Mouse (Mus musculus) ES-CJ7 (cell line): Measurements from ENCODE around the gene Omp.

ENCODE experiments used
- DNase-seq: peaks from one replicate; pipeline ENCODE4 v3.0.0; 2011; ENCODE audit warnings: low read depth, low spot score

The Omp gene

DNA sequence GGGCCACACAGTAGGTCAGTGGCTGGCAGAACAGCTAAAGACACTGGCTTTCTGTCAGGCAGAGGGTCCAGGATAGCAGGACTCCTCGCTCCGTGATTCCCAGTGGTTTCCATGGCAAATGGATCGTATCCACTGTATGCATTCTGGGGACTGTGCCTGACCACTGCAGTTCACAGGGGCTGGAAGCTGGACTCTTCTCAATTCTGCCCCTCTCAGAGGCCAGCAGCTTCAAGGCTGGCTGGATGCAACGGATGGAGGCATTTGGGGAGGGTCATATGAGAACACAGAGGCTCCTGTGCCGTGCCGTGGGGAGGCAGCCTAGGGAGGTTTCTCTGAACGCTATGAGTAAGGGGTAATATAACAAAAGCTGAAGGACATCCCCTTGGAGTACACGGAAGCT is 3.1 kb downstream of the Omp start:
- no peak for DNase-seq

DNA sequence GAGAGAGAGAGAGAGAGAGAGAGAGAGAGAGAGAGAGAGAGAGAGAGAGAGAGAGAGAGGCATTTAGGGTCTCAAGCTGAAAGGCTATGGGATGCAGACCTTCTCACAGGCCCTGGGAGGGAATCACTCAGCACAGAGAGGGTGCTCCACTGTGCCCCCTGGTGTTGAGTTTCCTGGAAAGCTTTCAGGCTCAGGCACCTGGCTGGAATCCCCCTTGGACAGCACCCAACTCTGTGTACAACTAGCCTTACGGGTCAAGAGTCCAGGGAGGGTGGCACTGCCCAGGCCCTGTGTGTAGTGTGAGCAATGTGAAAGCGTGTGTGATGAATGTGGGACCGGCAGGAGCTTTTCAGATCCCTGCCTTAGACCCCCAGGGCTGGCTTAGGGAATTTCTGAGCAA is 4.1 kb downstream of the Omp start:
- peak; percentile 48 for DNase-seq

DNA sequence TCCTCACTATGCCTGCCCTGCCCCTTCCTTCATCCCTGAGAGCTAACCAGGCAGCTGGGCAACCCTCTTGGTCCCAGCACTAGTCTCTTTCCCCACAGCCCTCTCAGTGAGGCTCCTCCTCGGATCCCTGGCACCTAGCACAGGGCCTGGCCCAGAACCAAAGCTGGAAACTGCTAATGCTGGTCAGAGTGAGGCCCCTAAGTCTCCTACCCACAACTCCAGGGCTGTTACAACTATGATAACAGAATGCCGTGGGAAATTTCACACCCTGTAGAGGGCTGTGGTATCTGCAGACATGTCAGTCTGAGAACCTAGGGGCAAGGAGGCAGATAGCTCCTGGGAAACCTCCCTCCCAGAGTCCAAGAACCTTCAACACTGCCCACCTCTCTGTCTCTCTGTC is 4.7 kb downstream of the Omp start:
- no peak for DNase-seq

DNA sequence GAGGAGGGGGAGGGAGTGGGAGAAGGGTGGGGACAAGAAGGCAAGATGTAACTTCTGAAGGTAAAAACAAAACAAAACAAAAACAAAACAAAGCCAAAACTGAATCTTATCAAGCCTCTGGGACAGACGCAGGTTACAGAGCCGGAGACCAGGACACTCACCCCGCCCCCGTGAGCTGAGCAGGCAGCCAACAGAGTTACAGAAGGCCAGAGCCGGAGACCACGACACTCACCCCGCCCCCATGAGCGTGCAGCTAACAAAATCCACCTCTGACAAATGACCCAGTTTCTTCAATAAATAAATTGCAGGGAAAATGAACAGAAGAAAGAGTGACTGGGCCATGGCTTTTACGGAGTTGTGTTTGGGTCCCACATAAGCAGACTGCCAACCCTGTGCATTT is 6.1 kb downstream of the Omp start:
- no peak for DNase-seq

DNA sequence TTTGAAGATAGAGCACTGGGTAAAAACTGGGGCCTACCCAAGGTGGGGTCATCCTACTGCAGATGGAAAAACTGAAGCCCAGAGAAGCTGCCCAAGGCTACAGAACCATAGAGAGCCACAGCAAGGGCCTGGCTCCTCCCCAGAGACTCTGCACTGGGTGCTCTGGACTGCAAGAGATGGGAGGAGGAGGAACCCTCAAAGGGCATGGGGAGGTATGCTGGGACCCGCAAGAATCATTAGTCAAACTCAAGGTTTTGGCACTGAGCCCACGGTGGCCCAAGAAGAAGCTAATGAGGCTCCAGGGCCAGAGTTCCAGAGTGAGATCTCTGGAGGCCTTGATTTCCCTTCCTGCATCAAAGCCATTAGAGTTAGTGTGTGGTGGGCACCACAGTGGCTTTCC is 7.3 kb downstream of the Omp start:
- no peak for DNase-seq

DNA sequence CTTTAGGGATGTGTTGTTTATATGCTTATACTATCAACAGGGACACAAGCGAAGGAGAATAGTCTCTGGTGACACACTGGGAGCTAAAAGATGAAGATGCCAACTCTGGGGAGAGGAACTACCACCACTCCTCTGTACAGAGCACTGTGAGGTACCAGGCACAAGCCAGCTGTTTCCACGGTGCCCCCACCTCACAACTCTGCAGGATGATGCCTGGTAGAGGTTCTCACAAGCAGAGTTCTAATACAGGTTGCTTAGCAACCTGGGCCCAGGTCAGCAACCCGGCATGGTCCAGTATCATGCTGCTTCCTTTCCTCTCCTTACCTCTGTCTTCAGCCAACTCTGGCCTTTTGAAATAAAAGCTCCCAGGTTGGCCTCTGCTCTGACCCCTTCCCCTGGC is 7.7 kb downstream of the Omp start:
- DNase-seq = no peak

DNA sequence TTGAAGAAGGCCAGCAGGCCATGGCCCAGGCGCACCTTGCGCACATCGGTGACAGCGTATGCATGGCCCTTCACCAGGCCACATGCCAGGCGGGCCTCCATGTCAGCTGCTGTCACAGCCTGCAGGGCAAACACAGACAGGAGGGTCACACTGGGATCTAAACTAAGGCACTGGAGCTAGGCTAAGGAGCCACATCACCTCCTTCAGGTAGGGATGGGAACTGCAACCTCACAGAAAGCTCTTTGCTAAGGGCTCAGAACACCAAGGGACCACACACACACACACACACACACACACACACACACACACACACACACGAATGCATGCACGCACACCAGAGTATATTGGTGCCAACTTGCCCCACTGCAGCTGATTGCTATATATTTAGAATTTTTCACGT is 13.6 kb downstream of the Omp start:
- peak; percentile 55 for DNase-seq

DNA sequence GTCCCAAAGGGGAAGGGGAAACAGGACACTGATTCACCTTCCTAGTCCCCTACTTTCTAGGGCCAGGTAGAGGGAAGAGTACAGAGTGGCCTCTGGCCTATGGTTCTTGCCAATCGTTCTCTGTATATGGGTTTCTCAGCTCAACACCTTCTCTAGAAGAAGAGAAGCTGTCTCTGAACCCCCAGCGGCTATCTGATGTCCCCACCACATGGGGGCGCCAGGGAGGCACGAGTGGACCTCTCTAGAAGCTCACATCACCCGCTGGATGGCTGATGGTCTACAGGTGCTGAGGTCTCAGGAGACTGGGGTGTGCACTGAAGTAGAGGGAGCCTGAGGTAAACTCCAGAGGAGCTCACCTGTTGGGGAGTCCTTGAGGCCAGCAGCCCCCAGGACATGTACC is 19.8 kb downstream of the Omp start:
- DNase-seq = peak; percentile 54

DNA sequence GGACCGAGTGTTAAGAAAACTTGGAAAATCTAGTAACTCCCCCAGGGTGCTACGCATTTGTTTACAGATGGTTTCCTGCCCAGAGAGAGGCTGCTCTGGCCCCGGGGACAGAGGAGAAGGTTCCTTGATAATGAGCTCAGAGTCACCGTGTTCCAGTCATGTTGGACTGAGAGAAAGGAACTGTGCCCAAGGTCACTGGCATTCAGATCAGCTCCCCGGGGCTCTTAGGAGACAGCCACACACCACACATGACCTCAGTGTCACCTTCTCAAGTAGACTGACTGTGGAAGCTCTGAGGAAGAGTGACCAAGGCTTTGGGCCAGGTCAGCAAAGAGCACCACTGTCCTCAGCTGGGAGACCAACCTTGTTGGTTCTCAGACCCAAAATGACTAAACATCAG is 20.6 kb downstream of the Omp start:
- no peak for DNase-seq

DNA sequence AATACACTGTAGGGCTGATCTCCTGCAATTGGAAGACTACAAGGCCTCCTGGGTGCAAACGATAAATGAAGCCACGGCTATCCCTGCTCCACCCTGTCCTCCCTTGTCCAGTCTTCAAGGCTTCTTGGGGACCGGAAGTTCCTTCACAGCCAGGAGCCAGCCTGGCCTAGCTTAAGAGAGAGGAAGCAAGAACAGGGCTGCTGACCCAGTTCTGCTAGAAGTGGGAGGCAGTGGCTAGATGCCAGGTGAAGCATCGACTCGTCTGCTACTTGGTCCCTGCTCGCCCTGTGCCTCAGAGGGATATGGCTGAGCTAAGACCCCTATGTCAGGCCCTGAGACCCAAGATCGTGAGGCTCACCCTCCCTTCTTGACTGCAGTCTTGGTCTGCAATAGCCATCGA is 23.6 kb downstream of the Omp start:
- DNase-seq = no peak

DNA sequence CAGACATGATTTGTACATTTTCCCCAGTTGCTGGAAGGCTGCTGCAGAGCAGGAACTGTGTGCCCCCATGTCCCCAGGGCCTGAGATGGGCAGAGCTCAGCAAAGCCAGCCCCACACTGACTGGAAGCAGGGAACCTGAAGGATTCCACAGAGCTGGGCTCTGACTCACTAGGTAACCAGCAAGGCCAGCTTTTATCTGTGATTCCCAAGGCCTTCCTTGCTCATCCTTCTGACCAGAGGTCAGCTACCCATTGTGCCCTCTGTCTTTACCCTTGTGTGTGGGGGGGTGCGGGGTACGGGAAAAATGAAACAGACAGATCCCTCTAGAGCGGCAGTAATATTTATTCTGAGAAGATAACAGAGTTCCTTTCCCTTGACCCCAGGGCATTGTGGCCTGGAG is 24.1 kb downstream of the Omp start:
- no peak for DNase-seq

DNA sequence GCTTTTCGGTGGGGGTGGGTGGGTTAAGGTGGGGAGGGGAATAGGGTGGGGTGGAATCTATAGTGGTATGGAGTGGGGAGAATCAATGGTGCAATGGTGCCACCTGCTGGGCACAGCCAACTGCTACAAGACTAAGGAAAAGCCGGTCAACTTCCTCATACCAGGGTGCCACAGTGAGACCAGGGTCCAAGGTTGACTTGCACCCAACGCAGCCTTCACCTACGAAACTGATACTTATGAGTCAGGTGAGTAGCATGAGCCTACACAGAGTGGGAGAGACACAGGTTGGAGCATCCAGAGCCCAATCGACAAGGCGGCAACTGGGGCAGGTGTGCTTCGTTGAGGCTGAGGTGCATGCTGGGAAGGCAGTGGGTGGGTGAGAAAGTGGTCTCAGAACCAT is 25.0 kb downstream of the Omp start:
- DNase-seq = peak; percentile 55

DNA sequence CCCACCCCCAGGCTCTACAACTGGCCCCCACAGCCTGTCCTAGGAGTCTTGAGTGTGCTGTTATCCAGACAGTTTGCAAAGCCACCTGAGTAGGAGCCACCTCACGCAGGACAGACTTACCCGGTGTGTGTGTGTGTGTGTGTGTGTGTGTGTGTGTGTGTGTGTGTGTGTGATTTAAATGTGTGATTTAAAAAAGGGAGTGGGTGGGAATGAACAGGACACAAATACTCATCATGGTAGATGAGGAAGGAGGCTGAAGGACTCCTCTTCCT is 25.4 kb downstream of the Omp start:
- DNase-seq = no peak

DNA sequence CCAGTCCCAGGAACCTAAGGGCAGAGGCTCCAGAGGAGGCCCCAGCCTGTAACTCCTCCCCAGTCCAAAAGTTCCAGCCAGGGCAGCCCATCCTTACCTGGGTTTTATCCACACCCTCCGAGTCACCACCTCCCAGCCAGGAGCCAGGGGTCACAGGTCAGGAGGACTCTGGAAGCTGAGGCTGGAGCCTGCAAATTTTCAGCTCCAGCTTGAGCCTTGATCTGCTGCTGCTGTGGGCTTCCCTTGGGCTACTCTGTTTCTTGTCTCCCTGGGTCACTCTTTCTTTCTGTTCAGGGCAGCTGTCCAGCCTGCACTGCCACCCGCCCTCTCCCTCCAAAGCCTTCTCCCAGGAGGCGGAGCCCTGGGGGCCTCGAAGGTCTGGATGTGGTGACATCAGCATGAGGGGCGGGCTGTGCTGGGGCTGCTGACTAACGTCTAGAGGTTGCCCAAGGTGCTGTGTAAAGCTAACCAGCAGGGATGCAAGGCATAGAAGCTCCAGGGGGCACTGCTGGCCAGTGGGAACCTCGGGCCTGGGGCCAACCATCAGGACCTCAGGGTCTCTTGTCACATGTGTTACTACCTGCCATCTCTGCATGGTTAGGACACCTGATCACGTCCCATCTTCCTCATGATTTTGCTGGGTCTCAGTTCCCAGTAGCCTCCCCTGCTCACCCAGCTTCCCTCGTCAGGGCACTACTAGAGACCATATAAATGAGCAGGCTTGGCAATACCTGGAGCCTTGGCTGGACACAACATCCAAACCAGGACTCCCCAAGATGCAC is 25.9 kb downstream of the Omp start, which contains the start of gene Myo7a:
Gene Myo7a (minus strand): TSS at position 346 of the 782 bp plus-strand sequence.
- DNase-seq = peak; percentile 16

DNA sequence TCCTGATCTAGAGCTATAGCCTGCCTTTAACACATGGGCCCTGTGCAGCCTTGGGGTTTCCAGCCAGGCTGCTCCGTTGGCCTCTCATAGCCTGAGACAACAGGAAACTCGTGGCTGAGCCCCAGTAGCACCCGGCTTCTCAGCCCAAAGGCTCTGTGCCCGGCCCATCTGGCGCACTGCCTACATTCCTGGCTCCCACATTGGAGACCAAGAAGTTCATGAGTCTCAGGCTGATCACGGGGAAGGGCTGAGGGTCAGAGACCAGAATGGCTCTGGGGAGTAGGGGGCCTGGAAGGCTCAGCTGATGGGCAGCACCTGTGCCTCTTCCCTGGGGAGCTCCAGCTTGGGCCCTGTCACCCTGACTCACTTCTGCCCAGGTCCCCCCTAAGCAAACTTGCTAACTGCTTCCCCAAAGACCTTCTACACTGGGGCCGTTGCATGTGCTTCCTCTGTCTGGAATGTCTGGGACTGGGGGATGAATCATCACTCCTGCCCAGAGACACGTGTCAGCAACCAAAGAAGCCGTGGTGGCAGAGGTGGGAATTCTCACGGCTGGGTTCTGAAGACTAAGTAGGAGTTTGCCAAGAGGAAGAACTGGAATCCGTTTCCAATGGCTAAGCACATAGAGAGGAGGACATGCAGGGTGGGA is 28.2 kb downstream of the Omp start:
- no peak for DNase-seq

DNA sequence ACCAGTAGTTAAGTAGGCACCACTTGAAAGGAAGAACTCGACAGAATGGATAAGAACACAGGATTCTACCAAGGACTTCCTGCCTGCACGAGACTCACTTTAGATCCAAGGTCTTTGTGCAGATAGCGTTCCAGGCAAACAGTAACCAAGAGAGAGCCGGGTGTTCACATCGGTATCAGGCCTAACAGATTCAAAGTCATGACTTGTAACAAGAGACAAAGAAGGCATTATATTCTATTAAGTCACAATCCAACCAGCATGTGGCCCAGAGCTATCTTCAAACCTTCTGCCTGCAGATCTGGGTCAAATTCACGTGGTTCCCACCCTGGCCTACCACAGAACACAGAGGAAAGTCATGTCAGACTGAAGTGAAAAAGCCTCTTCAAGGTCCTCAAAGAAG is 30.6 kb downstream of the Omp start:
- no peak for DNase-seq

DNA sequence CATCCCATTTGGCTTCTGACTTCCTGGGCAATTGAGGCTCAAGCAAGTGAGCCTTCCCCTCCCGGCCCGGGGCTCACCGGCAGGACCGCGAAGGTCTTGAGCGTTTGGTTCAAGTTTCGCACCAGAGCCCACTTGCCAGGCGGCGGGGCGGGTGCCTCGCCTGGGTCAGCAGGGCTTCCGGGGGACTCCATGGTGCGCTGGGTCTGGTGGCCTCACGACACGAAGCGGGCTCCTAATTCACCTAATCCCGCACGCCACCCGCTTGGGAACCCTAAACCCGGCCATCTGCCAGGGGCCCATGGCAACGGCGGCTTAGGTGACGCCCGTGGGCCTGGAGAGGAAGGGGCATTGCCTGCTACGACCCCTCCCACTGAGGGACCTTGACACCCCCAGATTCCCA is 34.1 kb downstream of the Omp start:
- DNase-seq = no peak

DNA sequence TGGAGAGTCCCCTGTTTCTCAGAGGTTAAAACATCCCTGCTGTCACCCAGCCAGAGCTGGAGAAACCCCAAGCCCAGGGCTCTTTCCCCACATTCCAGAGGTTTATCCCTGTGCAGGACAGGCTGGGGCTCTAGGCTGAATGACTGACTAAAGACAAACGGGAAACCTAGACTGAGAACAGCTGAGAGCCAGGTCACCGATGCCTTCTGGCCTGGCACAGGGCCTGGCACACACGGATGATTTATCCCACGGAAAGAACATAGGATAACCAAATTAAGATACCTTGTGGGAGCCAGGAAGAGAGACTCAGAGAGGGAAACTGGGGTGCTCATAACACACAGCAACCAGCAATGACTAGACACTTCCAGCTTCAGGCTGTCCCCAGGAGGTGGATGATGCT is 35.5 kb downstream of the Omp start:
- DNase-seq = no peak

DNA sequence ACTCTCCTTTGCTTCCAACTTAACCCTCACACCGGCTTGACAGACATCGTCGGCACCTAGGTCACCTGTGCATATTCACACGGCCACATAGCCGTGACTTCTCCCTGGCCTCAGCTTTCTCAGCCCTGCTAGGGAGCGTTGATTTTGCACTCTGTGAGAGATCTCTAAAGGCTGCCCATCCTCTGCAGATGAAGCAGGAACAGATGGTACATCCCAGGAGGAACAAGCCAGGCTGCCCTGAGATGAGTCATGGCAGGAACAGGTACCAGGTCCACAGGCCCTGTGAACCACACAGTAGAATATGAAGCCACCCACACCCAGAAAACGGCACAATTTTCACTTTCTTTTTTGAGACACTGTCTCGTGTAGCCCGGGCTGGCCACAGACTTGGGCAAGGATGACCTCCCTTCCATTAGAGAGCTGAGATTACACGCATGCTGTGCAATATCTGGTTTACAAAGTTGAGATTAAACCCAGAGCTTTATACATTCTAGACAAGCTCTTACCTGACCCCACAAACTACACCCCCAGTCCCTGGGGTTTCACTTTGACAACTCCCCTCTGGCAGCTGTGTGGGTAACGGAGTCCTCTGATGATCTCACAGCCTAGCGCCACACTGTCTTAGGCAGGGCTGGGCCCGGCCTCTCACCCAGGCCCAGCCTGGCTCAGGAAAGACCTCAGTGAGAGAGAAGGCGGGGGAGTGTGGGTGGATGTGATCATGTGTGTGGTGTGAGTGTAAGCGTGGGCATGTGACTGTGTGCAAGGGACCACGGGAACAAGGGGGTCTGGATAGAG is 36.5 kb downstream of the Omp start:
- DNase-seq = no peak

DNA sequence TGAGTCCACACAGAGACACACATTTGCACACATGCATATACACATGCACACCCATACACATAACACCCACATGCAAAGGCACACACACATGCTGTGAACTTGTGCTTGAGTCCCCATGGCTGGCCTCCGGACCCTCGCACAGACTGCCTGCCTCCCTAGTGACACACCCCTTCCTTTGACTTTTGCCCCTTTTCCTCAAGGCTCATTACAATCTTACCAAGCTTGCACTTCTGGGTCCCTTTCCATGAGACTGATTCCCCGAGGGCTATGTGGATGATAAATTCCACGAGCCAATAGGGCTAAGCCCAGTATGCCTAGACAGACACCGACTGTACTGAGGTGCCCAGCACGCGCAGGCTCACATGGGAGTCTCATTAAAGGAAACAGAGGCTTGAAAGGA is 39.0 kb downstream of the Omp start:
- no peak for DNase-seq

DNA sequence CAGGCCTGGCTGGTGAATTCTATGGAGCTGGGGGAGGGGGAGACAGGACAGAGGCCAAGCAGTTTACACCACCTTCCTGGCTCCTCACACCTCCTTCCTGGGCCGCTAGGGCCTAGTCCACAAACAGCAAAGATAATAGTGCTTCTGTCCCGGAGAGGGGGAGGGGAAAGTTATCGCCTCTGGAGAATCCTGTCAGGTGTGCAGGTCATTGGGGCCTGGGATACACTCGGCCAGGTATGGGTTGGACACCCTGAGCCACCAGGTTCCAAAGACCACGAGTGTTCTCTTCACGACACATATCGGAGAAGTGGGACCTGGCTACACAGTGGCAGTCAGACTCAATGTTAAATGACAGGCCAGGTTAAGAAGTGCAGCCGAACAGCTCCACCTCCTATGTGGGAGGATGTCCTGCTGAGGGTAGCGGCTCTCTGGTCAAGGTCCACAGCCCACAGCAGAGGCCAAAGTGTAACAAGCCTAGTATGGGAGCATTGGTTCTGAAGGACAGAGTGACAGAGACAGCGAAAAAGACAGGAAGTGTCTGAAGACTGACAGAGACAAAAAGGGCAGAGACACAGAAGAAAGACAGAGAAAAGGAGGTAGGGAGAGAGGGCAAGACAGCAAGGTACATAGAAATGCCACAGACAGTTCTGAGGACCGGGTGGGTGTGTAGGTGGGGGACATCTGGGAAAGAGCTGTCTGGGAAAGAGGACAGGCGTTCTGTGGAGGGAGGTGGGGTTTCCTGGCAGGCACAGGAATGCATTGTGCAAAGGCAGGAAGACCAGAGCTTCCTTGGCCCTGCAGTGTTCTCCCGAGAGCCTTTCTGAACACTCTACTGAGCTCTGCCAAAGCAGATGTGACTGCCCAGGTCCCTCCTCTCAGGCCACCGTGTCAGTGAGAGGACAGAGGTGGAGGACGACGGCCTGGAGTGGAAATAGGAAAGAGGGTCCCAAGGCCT is 40.5 kb downstream of the Omp start:
- DNase-seq = no peak

DNA sequence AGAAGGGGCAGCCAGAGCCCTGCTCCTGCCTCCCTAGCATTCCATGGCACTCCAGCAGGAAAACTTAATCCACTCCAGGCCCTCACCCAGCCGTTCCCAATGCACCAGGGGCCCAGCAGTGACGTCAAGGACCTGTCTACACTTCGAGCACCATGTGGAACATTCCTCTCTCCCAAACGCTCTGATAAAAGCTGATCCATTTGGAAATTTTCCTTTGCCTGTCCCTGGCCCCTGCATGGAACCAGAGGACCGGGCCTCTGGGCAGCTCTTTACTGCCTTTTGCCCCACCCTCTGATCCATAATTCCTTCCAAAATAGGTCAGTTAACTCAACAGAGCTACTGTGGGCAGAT is 41.4 kb downstream of the Omp start:
- no peak for DNase-seq
